Mouse (Mus musculus): Measurements from ENCODE around the gene Rfng. TPM values are rescaled to one million over a fixed set of nuclear protein-coding genes. Genes with fewer than 3 reads are reported as not detected.
A peak's percentile ranks its signal among the peaks of the same experiment; 100 is the strongest.

Rfng gene
- polyA plus RNA-seq, 1 experiment, result 87.4 TPM

- TF ChIP-seq POLR2A (IDR thresholded peaks at IDR 0.05; ENCODE audit: control insufficient read depth, extremely low read depth, insufficient read depth, low read length, poor library complexity) (no peak), CTCF (IDR thresholded peaks at IDR 0.05; ENCODE audit: borderline replicate concordance, control insufficient read depth, extremely low read depth, insufficient read depth, low read length, poor library complexity) (peak; percentile 89)
- DNase-seq, result peak; percentile 82
- no peak overlapping the region for H3K27ac ChIP-seq (ENCODE audit: control insufficient read depth, insufficient read depth, low read length)
- H3K4me1 ChIP-seq (replicated peaks; ENCODE audit: control insufficient read depth, insufficient read depth, low read length), result peaks cover 7% of the 10 kb centered on the region
- H3K4me3 ChIP-seq (ENCODE audit: control insufficient read depth, insufficient read depth, low read length), result no peak overlapping the region
- WGBS, result 27% methylated on average over 10 of the region's 10 CpGs
- no peaks in the 10 kb centered on the region for H3K27me3 ChIP-seq (ENCODE audit: control insufficient read depth, insufficient read depth, low read length)
- H3K36me3 ChIP-seq (ENCODE audit: control insufficient read depth, insufficient read depth, low read length), result no peaks in the 10 kb centered on the region
These were observed 16.3 kb upstream of the Rfng start for GRCm38 (mm10) chr11:120800061-120800904.

- Histone ChIP-seq H3K27me3 (ENCODE audit: control insufficient read depth, insufficient read depth, low read length) (no peaks in the 10 kb centered on the region), H3K4me3 (ENCODE audit: control insufficient read depth, insufficient read depth, low read length) (no peak overlapping the region), H3K36me3 (ENCODE audit: control insufficient read depth, insufficient read depth, low read length) (no peaks in the 10 kb centered on the region), H3K27ac (ENCODE audit: control insufficient read depth, insufficient read depth, low read length) (no peak overlapping the region), H3K4me1 (replicated peaks; ENCODE audit: control insufficient read depth, insufficient read depth, low read length) (peaks cover 9% of the 10 kb centered on the region)
- WGBS, result 73% methylated on average over 6 of the region's 6 CpGs
- TF ChIP-seq CTCF (IDR thresholded peaks at IDR 0.05; ENCODE audit: borderline replicate concordance, control insufficient read depth, extremely low read depth, insufficient read depth, low read length, poor library complexity), result no peak
- TF ChIP-seq POLR2A (IDR thresholded peaks at IDR 0.05; ENCODE audit: control insufficient read depth, extremely low read depth, insufficient read depth, low read length, poor library complexity), result no peak
- no peak for DNase-seq
These were observed 15.4 kb upstream of the Rfng start for GRCm38 (mm10) chr11:120799316-120799890.

- WGBS, result 33% methylated on average over 3 of the region's 3 CpGs
- no peaks in the 10 kb centered on the region for H3K27me3 ChIP-seq (ENCODE audit: control insufficient read depth, insufficient read depth, low read length)
- peaks cover 9% of the 10 kb centered on the region for H3K4me1 ChIP-seq (replicated peaks; ENCODE audit: control insufficient read depth, insufficient read depth, low read length)
- TF ChIP-seq POLR2A (IDR thresholded peaks at IDR 0.05; ENCODE audit: control insufficient read depth, extremely low read depth, insufficient read depth, low read length, poor library complexity) (no peak), CTCF (IDR thresholded peaks at IDR 0.05; ENCODE audit: borderline replicate concordance, control insufficient read depth, extremely low read depth, insufficient read depth, low read length, poor library complexity) (no peak)
- no peak for DNase-seq
- no peaks in the 10 kb centered on the region for H3K36me3 ChIP-seq (ENCODE audit: control insufficient read depth, insufficient read depth, low read length)
- no peak overlapping the region for H3K4me3 ChIP-seq (ENCODE audit: control insufficient read depth, insufficient read depth, low read length)
- no peak overlapping the region for H3K27ac ChIP-seq (ENCODE audit: control insufficient read depth, insufficient read depth, low read length)
These were observed 14.2 kb upstream of the Rfng start for GRCm38 (mm10) chr11:120798244-120798643.

GRCm38 (mm10) chr11:120796614-120796946, 12.6 kb upstream of the Rfng start:
- peaks cover 9% of the 10 kb centered on the region for H3K4me1 ChIP-seq (replicated peaks; ENCODE audit: control insufficient read depth, insufficient read depth, low read length)
- no peaks in the 10 kb centered on the region for H3K27me3 ChIP-seq (ENCODE audit: control insufficient read depth, insufficient read depth, low read length)
- peaks cover 4% of the 10 kb centered on the region for H3K36me3 ChIP-seq (ENCODE audit: control insufficient read depth, insufficient read depth, low read length)
- no peak for DNase-seq
- TF ChIP-seq CTCF (IDR thresholded peaks at IDR 0.05; ENCODE audit: borderline replicate concordance, control insufficient read depth, extremely low read depth, insufficient read depth, low read length, poor library complexity), result no peak
- no peak for TF ChIP-seq POLR2A (IDR thresholded peaks at IDR 0.05; ENCODE audit: control insufficient read depth, extremely low read depth, insufficient read depth, low read length, poor library complexity)
- no peak overlapping the region for H3K27ac ChIP-seq (ENCODE audit: control insufficient read depth, insufficient read depth, low read length)
- no peak overlapping the region for H3K4me3 ChIP-seq (ENCODE audit: control insufficient read depth, insufficient read depth, low read length)
- 45% methylated on average over 8 of the region's 8 CpGs for WGBS

- 2% methylated on average over 59 of the region's 59 CpGs for WGBS
- Histone ChIP-seq H3K36me3 (ENCODE audit: control insufficient read depth, insufficient read depth, low read length) (peaks cover 8% of the 10 kb centered on the region), H3K4me3 (ENCODE audit: control insufficient read depth, insufficient read depth, low read length) (peak within 1 kb of the TSS; percentile 74), H3K4me1 (replicated peaks; ENCODE audit: control insufficient read depth, insufficient read depth, low read length) (peaks cover 9% of the 10 kb centered on the region), H3K27ac (ENCODE audit: control insufficient read depth, insufficient read depth, low read length) (no peak within 1 kb of the TSS), H3K27me3 (ENCODE audit: control insufficient read depth, insufficient read depth, low read length) (no peaks in the 10 kb centered on the region)
- DNase-seq, result peak; percentile 98
- peak; percentile 59 for TF ChIP-seq POLR2A (IDR thresholded peaks at IDR 0.05; ENCODE audit: control insufficient read depth, extremely low read depth, insufficient read depth, low read length, poor library complexity)
- TF ChIP-seq CTCF (IDR thresholded peaks at IDR 0.05; ENCODE audit: borderline replicate concordance, control insufficient read depth, extremely low read depth, insufficient read depth, low read length, poor library complexity), result no peak
These were observed 12.0 kb upstream of the Rfng start, which contains the start of gene Dus1l for GRCm38 (mm10) chr11:120795756-120796613. Gene Dus1l (minus strand): TSS chr11:120796403.

- TF ChIP-seq CTCF (IDR thresholded peaks at IDR 0.05; ENCODE audit: borderline replicate concordance, control insufficient read depth, extremely low read depth, insufficient read depth, low read length, poor library complexity) (no peak), POLR2A (IDR thresholded peaks at IDR 0.05; ENCODE audit: control insufficient read depth, extremely low read depth, insufficient read depth, low read length, poor library complexity) (no peak)
- no peaks in the 10 kb centered on the region for H3K27me3 ChIP-seq (ENCODE audit: control insufficient read depth, insufficient read depth, low read length)
- peaks cover 33% of the 10 kb centered on the region for H3K36me3 ChIP-seq (ENCODE audit: control insufficient read depth, insufficient read depth, low read length)
- no peak for DNase-seq
- no peak overlapping the region for H3K27ac ChIP-seq (ENCODE audit: control insufficient read depth, insufficient read depth, low read length)
- WGBS, result 98% methylated on average over 9 of the region's 9 CpGs
- H3K4me1 ChIP-seq (replicated peaks; ENCODE audit: control insufficient read depth, insufficient read depth, low read length), result peaks cover 9% of the 10 kb centered on the region
- no peak overlapping the region for H3K4me3 ChIP-seq (ENCODE audit: control insufficient read depth, insufficient read depth, low read length)
These were observed 8.6 kb upstream of the Rfng start for GRCm38 (mm10) chr11:120792652-120793051.
